Mouse (Mus musculus) testis, adult 2 months (tissue): ENCODE data around the gene Alk.

Experiments used
- CTCF ChIP-seq: fragments of 200-500 bp; IDR thresholded peaks from 2 replicates; pipeline ENCODE4 v1.5.1; 2012; ENCODE audit warnings: low read depth, mild to moderate bottlenecking, inconsistent platforms, low read length, moderate library complexity; ENCODE audit not compliant: control insufficient read depth, insufficient read depth, insufficient replicate concordance
- POLR2A ChIP-seq: fragments of 200-500 bp; IDR thresholded peaks from 2 replicates; pipeline ENCODE4 v1.6.1; 2012; ENCODE audit warnings: low read depth, mild to moderate bottlenecking, inconsistent platforms, low read length, moderate library complexity; ENCODE audit not compliant: control insufficient read depth

- TF ChIP-seq CTCF (no peak), POLR2A (no peak)
Measured at GRCm38 (mm10) chr17:71967356-71967755, 637.1 kb downstream of the Alk start.
